Mouse (Mus musculus) CH12.LX (cell line): ENCODE data around the gene Scrn1.

ENCODE experiments used
- CTCF ChIP-seq, 2 experiments: IDR thresholded peaks in 1 of 2; conservative IDR thresholded peaks in 1 of 2; 2 replicates each; pipeline ENCODE4 v1.5.1; 2011 to 2012; ENCODE audit warnings: low read depth in 2 of 2, low read length in 2 of 2, improper control_type of control experiment in 1 of 2, inconsistent platforms in 1 of 2, mild to moderate bottlenecking in 1 of 2, moderate library complexity in 1 of 2
- HCFC1 ChIP-seq: IDR thresholded peaks from 2 replicates; pipeline ENCODE4 v1.6.1; 2012; ENCODE audit warnings: low read depth, mild to moderate bottlenecking, inconsistent platforms, low read length, improper control_type of control experiment
- IRF4 ChIP-seq: IDR thresholded peaks from 2 replicates; pipeline ENCODE4 v1.6.1; 2014; ENCODE audit warnings: low read depth, mild to moderate bottlenecking, inconsistent platforms, low read length, improper control_type of control experiment
- POLR2A ChIP-seq: IDR thresholded peaks from 2 replicates; pipeline ENCODE4 v1.6.1; 2011; ENCODE audit warnings: low read depth, mild to moderate bottlenecking, improper control_type of control experiment, low read length
- POLR2AphosphoS2 ChIP-seq: IDR thresholded peaks from 2 replicates; pipeline ENCODE4 v1.6.1; 2011; ENCODE audit warnings: low read depth, low read length, improper control_type of control experiment
- SMC3 ChIP-seq: IDR thresholded peaks from 2 replicates; pipeline ENCODE4 v1.6.1; 2011; ENCODE audit warnings: low read depth, low read length, improper control_type of control experiment
- TCF12 ChIP-seq: IDR thresholded peaks from 2 replicates; pipeline ENCODE4 v1.6.1; 2014; ENCODE audit warnings: low read depth, mild to moderate bottlenecking, inconsistent platforms, low read length, improper control_type of control experiment

GRCm38 (mm10) chr6:54508256-54508793 lies 58.0 kb downstream of the Scrn1 start:
- TF ChIP-seq CTCF (conservative IDR thresholded peaks at IDR 0.05 in 1 of 2, IDR thresholded peaks at IDR 0.05 in 1 of 2; ENCODE audit: low read depth in 2 of 2, low read length in 2 of 2) (no peak), POLR2A (no peak), IRF4 (no peak), HCFC1 (no peak), SMC3 (no peak), TCF12 (no peak), POLR2AphosphoS2 (no peak)
